Mouse (Mus musculus) heart, embryonic 14.5 days (tissue): ENCODE results near the gene Khdrbs1. TPM values are rescaled to one million over a fixed set of nuclear protein-coding genes. Genes with fewer than 3 reads are reported as not detected.
"Not testable (repeated sequence)": the region's sequence is repeated elsewhere in the genome, so short reads cannot be mapped to it uniquely, and the experiment has no call there.

ENCODE experiments used
- ATAC-seq: fragments of 200-750 bp; cut with Nextera tagmentation; 2 replicates; pipeline ENCODE4 v1.8.0; 2017; ENCODE audit warnings: low read depth, moderate TSS enrichment; ENCODE audit not compliant: insufficient number of reproducible peaks, insufficient read depth, low FRiP score
- H3K27ac ChIP-seq, 2 experiments: fragments of 200-500 bp in 1 of 2; fragments of 300-500 bp in 1 of 2; sonication (generic) in 1 of 2; replicated peaks in 1 of 2; 2 replicates each; pipeline ENCODE4 v1.5.1; 2012 to 2014; ENCODE audit warnings: low read depth in 2 of 2, low read length in 2 of 2, control low read depth in 1 of 2, mild to moderate bottlenecking in 1 of 2, mixed read lengths in 1 of 2; ENCODE audit not compliant: control insufficient read depth in 1 of 2, insufficient read depth in 1 of 2
- H3K27me3 ChIP-seq: fragments of 300-500 bp; sonication (generic); 2 replicates; pipeline ENCODE4 v1.6.1; 2014; ENCODE audit warnings: mild to moderate bottlenecking, low read length, control low read depth; ENCODE audit not compliant: control insufficient read depth, insufficient read depth
- H3K36me3 ChIP-seq: fragments of 300-500 bp; sonication (generic); 2 replicates; pipeline ENCODE4 v1.6.1; 2014; ENCODE audit warnings: mild to moderate bottlenecking, control low read depth, low read length, mixed read lengths; ENCODE audit not compliant: control insufficient read depth, insufficient read depth
- H3K4me1 ChIP-seq, 2 experiments: fragments of 200-500 bp in 1 of 2; fragments of 300-500 bp in 1 of 2; sonication (generic) in 1 of 2; 2 replicates each; pipeline ENCODE4 v1.6.1; 2012 to 2014; ENCODE audit warnings: low read length in 2 of 2, control low read depth in 1 of 2, mixed read lengths in 1 of 2; ENCODE audit not compliant: control insufficient read depth in 2 of 2, insufficient read depth in 2 of 2
- H3K4me2 ChIP-seq: fragments of 300-500 bp; sonication (generic); 2 replicates; pipeline ENCODE4 v1.6.1; 2014; ENCODE audit warnings: mild to moderate bottlenecking, low read length
- H3K4me3 ChIP-seq, 2 experiments: fragments of 200-500 bp in 1 of 2; fragments of 300-500 bp in 1 of 2; sonication (generic) in 1 of 2; 2 replicates each; pipeline ENCODE4 v1.5.1; 2012 to 2014; ENCODE audit warnings: low read length in 2 of 2, mild to moderate bottlenecking in 2 of 2, control low read depth in 1 of 2, low read depth in 1 of 2, moderate library complexity in 1 of 2; ENCODE audit not compliant: control insufficient read depth in 1 of 2, insufficient read depth in 1 of 2
- H3K9ac ChIP-seq: fragments of 300-500 bp; sonication (generic); 2 replicates; pipeline ENCODE4 v1.6.1; 2014; ENCODE audit warnings: mild to moderate bottlenecking, low read length
- H3K9me3 ChIP-seq: fragments of 300-500 bp; sonication (generic); 2 replicates; pipeline ENCODE4 v1.6.1; 2016; ENCODE audit warnings: low read length, control low read depth; ENCODE audit not compliant: control insufficient read depth
- WGBS: fragments of 180-500 bp; shearing (Covaris S2); extraction: QIAGEN DNeasy Blood & Tissue Kit; methylation state at CpG from one replicate; pipeline ENCODE4 v1.1.7; 2014; 5-methylcytosine and 5-hydroxymethylcytosine counted together
- polyA plus RNA-seq: library from polyadenylated mRNA; unstranded; fragments of >200 nt; fragmentation: Nextera tagmentation; extraction: Ambion mirVana; gene quantifications from 2 replicates; pipeline ENCODE4 v1.2.1, GENCODE M21; 2014

Gene Khdrbs1
- polyA plus RNA-seq, 1 experiment from 2014 or later, result 74.0 TPM

DNA sequence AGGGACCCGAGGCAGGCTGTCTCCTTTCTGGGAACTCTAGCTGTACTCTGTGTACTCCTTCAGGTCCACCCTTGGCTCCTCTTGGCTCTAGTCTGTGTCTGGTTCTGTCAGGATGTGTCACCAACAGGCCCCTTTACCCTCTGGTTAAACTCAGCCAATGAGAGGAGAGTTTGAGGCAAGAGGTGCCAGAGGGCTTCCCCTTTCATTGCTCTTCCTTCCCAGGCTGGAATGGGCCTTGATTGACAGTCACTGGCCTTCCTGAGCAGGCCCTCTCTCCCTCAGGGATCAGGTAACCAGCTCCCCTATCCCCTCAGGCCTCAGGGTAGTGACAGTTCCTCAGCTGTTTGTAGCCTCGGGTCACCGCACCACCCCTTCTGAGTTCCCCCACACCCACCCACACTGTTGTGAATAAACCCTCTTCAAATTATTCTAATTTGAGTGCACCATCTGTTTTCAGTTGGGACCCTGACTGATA lies 40.8 kb upstream of the Khdrbs1 start:
- H3K9ac ChIP-seq, result no peak overlapping the region
- H3K4me1 ChIP-seq, result peaks cover 7 to 17% of the 10 kb centered on the region in 2 experiments
- H3K27me3 ChIP-seq, result no peaks in the 10 kb centered on the region
- no peak overlapping the region for H3K4me2 ChIP-seq
- peak overlapping the region; percentile 6 to 61; a peak in 3 of 4 replicates for H3K27ac ChIP-seq
- no peak overlapping the region for H3K4me3 ChIP-seq
- ATAC-seq, result peak; percentile 15; the same call in 1 of the 2 replicates
- no peaks in the 10 kb centered on the region for H3K9me3 ChIP-seq
- H3K36me3 ChIP-seq, result no peaks in the 10 kb centered on the region
- 49% methylated on average over 3 of the region's 3 CpGs for WGBS

- Histone ChIP-seq H3K36me3 (no peaks in the 10 kb centered on the region), H3K27ac (peak overlapping the region; percentile 6 to 61), H3K4me3 (no peak overlapping the region), H3K4me2 (no peak overlapping the region), H3K27me3 (no peaks in the 10 kb centered on the region), H3K9ac (no peak overlapping the region), H3K9me3 (no peaks in the 10 kb centered on the region), H3K4me1 (peaks cover 7 to 17% of the 10 kb centered on the region in 2 experiments)
- WGBS, result 16% methylated on average over 4 of the region's 4 CpGs
- ATAC-seq, result peak; percentile 52; the same call in 1 of the 2 replicates
Measured at GRCm38 (mm10) chr4:129781881-129782675, 40.0 kb upstream of the Khdrbs1 start.

DNA sequence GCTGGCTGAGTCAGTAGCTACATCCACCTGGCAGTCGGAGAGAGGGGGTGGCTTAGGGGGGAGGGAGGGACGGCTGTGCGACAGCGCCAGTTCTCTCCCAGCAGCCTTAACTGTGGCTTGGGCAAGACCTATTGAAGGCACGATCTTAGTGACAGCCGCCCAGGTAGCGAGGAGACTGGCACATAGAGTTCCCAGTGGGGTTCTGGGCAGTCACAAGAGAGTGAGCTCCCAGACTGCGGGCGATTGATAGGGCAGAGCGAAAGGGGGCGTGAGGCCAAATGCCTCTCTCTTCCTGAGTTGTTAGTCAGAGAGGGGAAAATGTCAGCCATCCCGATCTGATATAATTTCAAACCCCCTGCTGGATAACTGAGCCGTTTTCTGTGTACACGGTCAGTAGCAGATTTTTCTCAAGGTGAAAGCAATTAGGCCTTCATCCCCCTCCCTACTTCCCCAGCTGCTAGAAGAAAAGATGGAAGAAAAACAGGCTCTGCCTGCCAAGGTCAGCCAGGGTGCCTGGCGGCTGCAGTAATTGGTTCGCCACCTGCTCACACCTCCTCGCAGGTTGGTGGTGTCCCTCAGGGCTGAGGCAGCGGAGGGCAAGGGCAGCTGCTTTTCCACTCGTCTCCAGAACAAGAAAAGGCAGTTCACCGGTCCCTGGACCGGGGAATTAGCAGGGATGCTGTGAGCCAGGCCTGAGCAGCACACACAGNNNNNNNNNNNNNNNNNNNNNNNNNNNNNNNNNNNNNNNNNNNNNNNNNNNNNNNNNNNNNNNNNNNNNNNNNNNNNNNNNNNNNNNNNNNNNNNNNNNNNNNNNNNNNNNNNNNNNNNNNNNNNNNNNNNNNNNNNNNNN lies 29.8 kb upstream of the Khdrbs1 start:
- Histone ChIP-seq H3K4me3 (peak overlapping the region; percentile 6 to 19; a peak in 3 of 4 replicates), H3K9me3 (no peaks in the 10 kb centered on the region), H3K9ac (peak overlapping the region; percentile 62), H3K27ac (no peak overlapping the region), H3K36me3 (no peaks in the 10 kb centered on the region), H3K4me2 (peak overlapping the region; percentile 63), H3K27me3 (no peaks in the 10 kb centered on the region), H3K4me1 (peaks cover 11 to 13% of the 10 kb centered on the region in 2 experiments)
- no peak for ATAC-seq
- WGBS, result 7% methylated on average over 21 of the region's 21 CpGs

- Histone ChIP-seq H3K9ac (peak overlapping the region; percentile 62), H3K4me2 (peak overlapping the region; percentile 63), H3K4me1 (peaks cover 11 to 13% of the 10 kb centered on the region in 2 experiments), H3K4me3 (peak overlapping the region in 1 of 2 experiments; percentile 6; a peak in 3 of 4 replicates), H3K9me3 (no peaks in the 10 kb centered on the region), H3K36me3 (no peaks in the 10 kb centered on the region), H3K27me3 (no peaks in the 10 kb centered on the region), H3K27ac (no peak overlapping the region; a peak in 1 of 4 replicates)
- 23% methylated on average over 7 of the region's 7 CpGs for WGBS
- ATAC-seq, result no peak
Measured at GRCm38 (mm10) chr4:129771314-129771671, 29.2 kb upstream of the Khdrbs1 start.

- Histone ChIP-seq H3K36me3 (no peaks in the 10 kb centered on the region), H3K9me3 (no peaks in the 10 kb centered on the region), H3K27me3 (no peaks in the 10 kb centered on the region), H3K27ac (no peak overlapping the region), H3K4me1 (peaks cover 11 to 13% of the 10 kb centered on the region in 2 experiments), H3K4me2 (no peak overlapping the region), H3K9ac (no peak overlapping the region), H3K4me3 (no peak overlapping the region)
- ATAC-seq, result no peak
- 65% methylated on average over 6 of the region's 6 CpGs for WGBS
Measured at GRCm38 (mm10) chr4:129770600-129770999, 28.5 kb upstream of the Khdrbs1 start.

DNA sequence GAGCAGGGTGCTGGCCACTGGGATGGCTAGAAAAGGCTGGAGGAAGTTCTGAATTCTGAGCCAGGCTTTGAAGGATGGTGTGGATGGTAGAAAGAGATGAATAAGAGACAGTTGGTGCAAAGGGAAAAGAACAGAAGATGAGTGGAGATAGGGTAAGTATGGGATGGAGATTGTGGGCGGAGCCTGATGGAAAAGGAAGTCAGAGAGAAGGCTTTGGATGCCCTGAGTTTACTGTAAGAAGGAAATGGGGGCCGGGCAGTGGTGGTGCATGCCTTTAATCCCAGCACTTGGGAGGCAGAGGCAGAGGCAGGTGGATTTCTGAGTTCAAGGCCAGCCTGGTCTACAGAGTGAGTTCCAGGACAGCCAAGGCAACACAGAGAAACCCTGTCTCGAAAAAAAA lies 26.6 kb upstream of the Khdrbs1 start:
- not testable (repeated sequence) for ATAC-seq, H3K36me3 ChIP-seq, H3K4me3 ChIP-seq, H3K9me3 ChIP-seq, H3K9ac ChIP-seq, H3K4me2 ChIP-seq, H3K27ac ChIP-seq, H3K27me3 ChIP-seq
- H3K4me1 ChIP-seq, result peaks cover 11 to 13% of the 10 kb centered on the region in 2 experiments
- 72% methylated on average over 3 of the region's 3 CpGs for WGBS

- H3K4me1 ChIP-seq, result peaks cover 11 to 13% of the 10 kb centered on the region in 2 experiments
- H3K27me3 ChIP-seq, result no peaks in the 10 kb centered on the region
- H3K4me2 ChIP-seq, result no peak overlapping the region
- no peak for ATAC-seq
- H3K9ac ChIP-seq, result no peak overlapping the region
- 78% methylated on average over 8 of the region's 8 CpGs for WGBS
- no peaks in the 10 kb centered on the region for H3K36me3 ChIP-seq
- no peaks in the 10 kb centered on the region for H3K9me3 ChIP-seq
- H3K27ac ChIP-seq, result no peak overlapping the region
- no peak overlapping the region for H3K4me3 ChIP-seq
Measured at GRCm38 (mm10) chr4:129767782-129768181, 25.7 kb upstream of the Khdrbs1 start.
